Mouse (Mus musculus): ENCODE measurements around the gene Adgrg3.

The Adgrg3 gene

GRCm38 (mm10) chr8:95025421-95025820, 7.9 kb downstream of the Adgrg3 start:
- peak; percentile 13 to 77 for DNase-seq

- DNase-seq, result peak in 1 of 2 experiments; percentile 39
Measured at GRCm38 (mm10) chr8:95028391-95028790, 10.9 kb downstream of the Adgrg3 start.

- peak; percentile 30 to 33 for DNase-seq
Measured at GRCm38 (mm10) chr8:95037106-95037925, 19.8 kb downstream of the Adgrg3 start.

DNA sequence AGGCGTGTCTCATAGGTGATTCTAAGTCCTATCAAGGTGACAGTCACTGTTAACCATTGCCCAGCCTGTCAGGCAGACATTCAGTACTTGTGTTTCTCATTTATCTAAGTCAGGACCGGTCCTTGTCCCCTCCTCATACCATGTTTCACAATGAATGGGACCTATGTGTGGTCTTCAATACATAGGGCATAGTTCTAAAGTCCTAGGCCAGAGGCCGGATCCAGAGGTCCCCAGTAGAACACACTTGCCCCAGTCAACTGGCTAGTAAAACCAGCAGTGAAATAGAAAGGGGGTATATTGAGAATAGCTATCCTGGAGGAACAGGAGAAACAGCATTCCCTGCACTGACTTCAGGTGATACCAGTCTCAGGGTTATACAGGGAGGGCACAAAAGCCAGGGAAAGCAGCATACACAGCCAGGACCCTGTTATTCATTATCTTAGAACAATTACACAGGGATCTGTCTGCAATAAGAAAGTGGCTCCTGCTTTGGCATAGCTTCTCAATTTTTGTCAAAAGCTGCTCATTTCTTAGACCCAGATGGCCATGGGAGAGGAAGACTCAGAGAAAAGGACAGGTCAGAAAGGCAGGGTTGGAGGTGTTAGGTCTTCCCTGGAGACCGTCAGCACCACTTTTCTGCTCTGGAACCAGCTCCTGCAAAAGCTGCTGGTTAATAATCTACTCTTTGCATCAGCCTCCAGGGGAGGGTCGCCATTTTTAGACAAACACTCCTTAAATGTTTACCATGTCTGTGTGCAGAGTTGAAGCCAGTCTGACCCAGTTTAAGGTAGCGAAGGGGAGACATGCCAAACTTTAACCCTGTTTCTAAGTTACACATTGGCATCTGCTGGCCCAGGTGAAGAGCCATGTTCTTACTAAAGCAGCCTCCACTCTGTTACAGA, 24.6 kb downstream of the Adgrg3 start:
- DNase-seq, result peak; percentile 36 to 56

GRCm38 (mm10) chr8:95044811-95045210, 27.3 kb downstream of the Adgrg3 start:
- no peak for DNase-seq

DNA sequence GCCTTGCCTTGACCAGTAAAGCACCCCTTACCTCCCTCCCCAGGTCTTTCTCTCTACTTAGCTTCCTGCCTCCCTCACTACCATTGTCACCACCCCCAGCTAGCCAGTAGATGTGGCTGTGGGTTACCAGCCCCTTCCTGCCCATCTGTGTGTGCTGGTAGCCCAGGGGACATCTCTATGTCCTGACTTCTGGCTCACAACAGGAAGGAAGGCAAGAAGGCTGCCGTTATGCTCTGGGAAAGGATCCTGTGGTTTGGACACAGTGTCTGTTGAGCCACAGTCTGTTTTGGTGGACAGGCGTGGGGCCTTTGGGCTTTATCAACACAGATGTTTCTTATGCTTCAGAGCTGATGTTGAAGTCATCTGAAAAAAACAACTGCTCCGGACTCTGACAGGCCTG, 29.5 kb downstream of the Adgrg3 start:
- DNase-seq, result no peak

DNA sequence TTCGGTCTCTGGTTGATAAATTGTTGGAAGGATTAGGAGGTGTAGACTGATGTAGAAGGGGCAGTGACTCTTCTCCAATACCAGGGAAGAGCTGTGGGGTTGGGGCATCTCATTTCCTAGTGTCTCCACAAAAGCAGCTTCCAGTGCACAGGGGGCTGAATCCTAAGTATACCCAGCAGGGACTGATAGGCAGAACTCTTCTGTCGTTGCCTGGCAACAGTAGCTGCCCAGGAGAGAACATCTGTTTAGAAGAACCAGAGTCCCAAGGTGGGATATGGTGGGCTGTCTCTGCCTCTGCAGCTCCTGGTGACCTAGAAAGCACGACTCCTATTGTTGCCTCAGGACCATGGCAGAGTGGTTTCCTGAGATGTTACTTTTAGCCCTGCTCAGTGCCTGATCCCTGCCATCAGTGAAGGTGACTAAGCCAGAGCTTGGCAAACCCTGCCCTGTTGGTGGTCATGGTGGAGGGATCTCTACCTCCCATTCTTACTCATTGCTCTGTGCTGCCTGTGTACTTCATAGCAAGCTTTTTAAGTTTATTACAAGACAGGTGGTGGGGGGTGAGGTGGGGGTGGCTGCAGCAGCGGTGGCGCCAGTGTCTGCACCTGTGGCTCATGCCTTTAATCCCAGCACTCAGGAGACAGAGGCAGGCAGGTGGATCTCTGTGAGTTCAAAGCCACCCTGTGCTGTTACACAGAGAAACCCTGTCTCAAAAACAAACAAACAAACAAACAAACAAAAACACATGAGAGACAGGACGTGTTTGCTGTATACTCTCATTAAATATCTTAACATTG, 30.6 kb downstream of the Adgrg3 start:
- DNase-seq, result no peak

GRCm38 (mm10) chr8:95049636-95050035, 32.1 kb downstream of the Adgrg3 start:
- no peak for DNase-seq

DNA sequence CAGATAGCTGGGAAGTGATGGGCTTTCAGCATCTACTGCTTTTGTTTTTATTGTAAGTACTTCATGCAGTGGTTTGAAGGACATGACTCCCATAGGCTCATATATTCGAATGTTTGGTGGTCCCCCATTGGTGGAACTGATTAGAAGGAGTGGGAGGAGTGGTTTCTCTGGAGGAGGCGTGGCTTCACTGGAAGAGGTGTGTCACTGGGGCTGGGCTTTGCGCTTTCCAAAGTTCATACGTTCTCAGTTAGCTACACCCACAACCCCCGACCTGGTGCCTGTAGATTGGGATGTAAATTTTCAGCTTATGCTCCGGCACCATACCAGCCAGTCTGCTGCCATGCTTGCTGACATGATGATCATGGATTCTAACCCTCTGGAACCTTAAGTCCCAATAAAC, 36.9 kb downstream of the Adgrg3 start:
- DNase-seq, result no peak

GRCm38 (mm10) chr8:95054927-95055510, 37.5 kb downstream of the Adgrg3 start, which contains the start of gene Drc7:
Gene Drc7, plus strand, starts transcription at chr8:95055103.
- peak in 1 of 2 experiments; percentile 21 for DNase-seq

- no peak for DNase-seq
Measured at GRCm38 (mm10) chr8:95056414-95056813, 38.9 kb downstream of the Adgrg3 start.

- no peak for DNase-seq
Measured at GRCm38 (mm10) chr8:95058661-95059060, 41.2 kb downstream of the Adgrg3 start.

- DNase-seq, result peak in 1 of 2 experiments; percentile 16
Measured at GRCm38 (mm10) chr8:95059812-95060533, 42.5 kb downstream of the Adgrg3 start.

- DNase-seq, result no peak
Measured at GRCm38 (mm10) chr8:95064531-95064930, 47.0 kb downstream of the Adgrg3 start.

GRCm38 (mm10) chr8:95067582-95067981, 50.1 kb downstream of the Adgrg3 start:
- DNase-seq, result peak; percentile 70 to 90

GRCm38 (mm10) chr8:95075504-95075903, 58.0 kb downstream of the Adgrg3 start:
- DNase-seq, result peak in 1 of 2 experiments; percentile 24

GRCm38 (mm10) chr8:95076151-95076550, 58.7 kb downstream of the Adgrg3 start:
- no peak for DNase-seq

- no peak for DNase-seq
Measured at GRCm38 (mm10) chr8:95078055-95078454, 60.6 kb downstream of the Adgrg3 start.

DNA sequence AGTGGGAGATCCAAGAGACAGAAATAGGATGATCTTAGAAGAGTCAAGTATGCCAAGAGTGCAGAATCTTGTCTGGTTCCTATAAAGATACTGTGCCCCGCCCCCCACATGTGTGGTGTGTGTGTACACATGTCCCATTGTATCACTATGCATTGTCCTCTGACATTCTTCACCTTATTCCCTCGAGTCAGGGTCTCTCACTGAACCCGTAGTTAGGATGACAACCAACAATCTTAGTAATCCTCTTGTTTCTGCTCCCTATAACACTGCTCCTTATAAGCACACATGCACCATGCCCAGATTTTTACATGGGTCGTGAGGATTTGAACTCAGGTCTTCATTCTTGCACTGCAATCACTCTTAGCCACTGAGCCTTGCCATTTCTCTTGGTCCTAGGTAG, 61.8 kb downstream of the Adgrg3 start:
- DNase-seq, result no peak

- DNase-seq, result peak; percentile 97 to 100
Measured at GRCm38 (mm10) chr8:95080381-95081341, 63.2 kb downstream of the Adgrg3 start, which contains the start of gene Katnb1. Gene Katnb1, plus strand, starts transcription at chr8:95081186.
